Mouse (Mus musculus) ES-E14 (cell line): Measurements from ENCODE around the gene Dnajb3. TPM values are rescaled to one million over a fixed set of nuclear protein-coding genes. Genes with fewer than 3 reads are reported as not detected.

ENCODE experiments used
- DNase-seq: peaks from one replicate; pipeline ENCODE4 v3.0.0-alpha.2; 2013; ENCODE audit warnings: low read depth, low spot score
- H3K27ac ChIP-seq: 2 replicates; pipeline ENCODE4 v1.5.1; 2012; ENCODE audit warnings: low read depth, mild to moderate bottlenecking, low read length, moderate library complexity, mixed read lengths; ENCODE audit not compliant: poor library complexity, insufficient read depth, severe bottlenecking
- H3K36me3 ChIP-seq: 2 replicates; pipeline ENCODE4 v1.6.1; 2012; ENCODE audit warnings: mild to moderate bottlenecking, low read length, moderate library complexity, mixed read lengths; ENCODE audit not compliant: control insufficient read depth, poor library complexity, insufficient read depth, severe bottlenecking
- H3K4me1 ChIP-seq, 2 experiments: fragments of 150-350 bp in 1 of 2; sonication (generic) in 1 of 2; 2 replicates each; pipeline ENCODE4 v1.6.1; 2012; ENCODE audit warnings: low read length in 2 of 2, mild to moderate bottlenecking in 1 of 2, mixed read lengths in 1 of 2; ENCODE audit not compliant: control insufficient read depth in 2 of 2, insufficient read depth in 2 of 2, poor library complexity in 1 of 2
- H3K4me3 ChIP-seq, 2 experiments: fragments of 150-350 bp in 1 of 2; sonication (generic) in 1 of 2; 2 replicates each; pipeline ENCODE4 v1.5.1; 2012; ENCODE audit warnings: low read length in 2 of 2, low read depth in 1 of 2, mild to moderate bottlenecking in 1 of 2, mixed read lengths in 1 of 2; ENCODE audit not compliant: insufficient read depth in 1 of 2, poor library complexity in 1 of 2, severe bottlenecking in 1 of 2
- H3K9ac ChIP-seq: 2 replicates; pipeline ENCODE4 v1.6.1; 2012; ENCODE audit warnings: low read depth, mild to moderate bottlenecking, low read length, mixed read lengths; ENCODE audit not compliant: poor library complexity, insufficient read depth, severe bottlenecking
- H3K9me3 ChIP-seq: fragments of 150-350 bp; sonication (generic); 2 replicates; pipeline ENCODE4 v1.6.1; 2012; ENCODE audit warnings: low read depth, mild to moderate bottlenecking, low read length; ENCODE audit not compliant: control insufficient read depth, insufficient read depth
- CHD2 ChIP-seq: IDR thresholded peaks from 2 replicates; pipeline ENCODE4 v1.6.1; 2014; ENCODE audit warnings: mild to moderate bottlenecking, low read depth, low read length, inconsistent platforms
- HCFC1 ChIP-seq: IDR thresholded peaks from 2 replicates; pipeline ENCODE4 v1.6.1; 2012; ENCODE audit warnings: low read length, inconsistent platforms, borderline replicate concordance; ENCODE audit not compliant: insufficient read depth
- MAFK ChIP-seq: IDR thresholded peaks from 2 replicates; pipeline ENCODE4 v1.6.1; 2014; ENCODE audit warnings: mild to moderate bottlenecking, low read depth, low read length, inconsistent platforms; ENCODE audit not compliant: insufficient read depth
- ZC3H11A ChIP-seq: IDR thresholded peaks from 2 replicates; pipeline ENCODE4 v1.6.1; 2012; ENCODE audit warnings: low read depth, mild to moderate bottlenecking, inconsistent platforms, low read length, borderline replicate concordance
- ZNF384 ChIP-seq: IDR thresholded peaks from 2 replicates; pipeline ENCODE4 v1.6.1; 2012; ENCODE audit warnings: low read depth, low read length, inconsistent platforms
- in situ Hi-C, 2 experiments: fragments of 600-800 bp; cut with MboI; formaldehyde crosslinking; loops; one replicate each; pipeline ENCODE4 v1.15.1; 2025; ENCODE audit warnings: low sequenced_read_pairs in 2 of 2, inconsistent platforms in 1 of 2; ENCODE audit not compliant: unreplicated experiment in 2 of 2
- total RNA-seq: library from RNA; depleted of rRNA; stranded (reverse); fragments of 300-350 nt; gene quantifications from 2 replicates; pipeline ENCODE4 v1.2.3, GENCODE M21; 2012

The Dnajb3 gene
- total RNA-seq, 1 experiment = 1.8 TPM

- in situ Hi-C loops = no loop called here
- no peak overlapping the region for H3K9ac ChIP-seq
Measured at GRCm38 (mm10) chr1:88215466-88216380, 10.1 kb upstream of the Dnajb3 start.

GRCm38 (mm10) chr1:88214462-88214952, 8.9 kb upstream of the Dnajb3 start:
- in situ Hi-C loops = no loop called here
- no peak for TF ChIP-seq ZNF384
- no peak for TF ChIP-seq ZC3H11A
- TF ChIP-seq HCFC1 = no peak
- TF ChIP-seq MAFK = no peak
- TF ChIP-seq CHD2 = no peak
- no peak overlapping the region for H3K27ac ChIP-seq
- no peaks in the 10 kb centered on the region for H3K36me3 ChIP-seq
- H3K9ac ChIP-seq = no peak overlapping the region
- no peak for DNase-seq
- no peak overlapping the region for H3K4me3 ChIP-seq
- H3K4me1 ChIP-seq = no peaks in the 10 kb centered on the region
- no peaks in the 10 kb centered on the region for H3K9me3 ChIP-seq

More at GRCm38 (mm10) chr1:88215466-88216380, 10.1 kb upstream of the Dnajb3 start:
- Histone ChIP-seq H3K4me1 (no peaks in the 10 kb centered on the region), H3K27ac (no peak overlapping the region), H3K4me3 (no peak overlapping the region), H3K36me3 (no peaks in the 10 kb centered on the region), H3K9me3 (no peaks in the 10 kb centered on the region)
- TF ChIP-seq MAFK = no peak
- TF ChIP-seq HCFC1 = no peak
- TF ChIP-seq ZNF384 = no peak
- TF ChIP-seq ZC3H11A = no peak
- no peak for TF ChIP-seq CHD2
- no peak for DNase-seq

- TF ChIP-seq HCFC1 (no peak), CHD2 (no peak), ZNF384 (no peak), MAFK (no peak), ZC3H11A (no peak)
- Histone ChIP-seq H3K27ac (no peak overlapping the region), H3K36me3 (no peaks in the 10 kb centered on the region), H3K4me1 (no peaks in the 10 kb centered on the region), H3K9me3 (no peaks in the 10 kb centered on the region), H3K9ac (no peak overlapping the region), H3K4me3 (no peak overlapping the region)
- DNase-seq = no peak
- in situ Hi-C loops = no loop called here
Measured at GRCm38 (mm10) chr1:88213766-88214461, 8.3 kb upstream of the Dnajb3 start.

GRCm38 (mm10) chr1:88213061-88213460, 7.5 kb upstream of the Dnajb3 start:
- no peak overlapping the region for H3K4me3 ChIP-seq
- H3K4me1 ChIP-seq = no peaks in the 10 kb centered on the region
- no peak overlapping the region for H3K27ac ChIP-seq
- DNase-seq = no peak
- no peaks in the 10 kb centered on the region for H3K36me3 ChIP-seq
- H3K9ac ChIP-seq = no peak overlapping the region
- in situ Hi-C loops = no loop called here
- TF ChIP-seq MAFK = no peak
- no peak for TF ChIP-seq ZNF384
- TF ChIP-seq HCFC1 = no peak
- no peak for TF ChIP-seq ZC3H11A
- no peak for TF ChIP-seq CHD2
- H3K9me3 ChIP-seq = no peaks in the 10 kb centered on the region
